Mouse (Mus musculus) left cerebral cortex, postnatal 36 days (tissue): Measurements from ENCODE around the gene Ehd4. TPM values are rescaled to one million over a fixed set of nuclear protein-coding genes. Genes with fewer than 3 reads are reported as not detected.

Experiments
- DNase-seq, 2 experiments: peaks; one replicate each; pipeline ENCODE4 v3.0.0; 2021 to 2022; ENCODE audit warnings: low spot score in 2 of 2, mixed read lengths in 1 of 2
- intact Hi-C: fragments of 180-260 bp; cut with DNase I; formaldehyde crosslinking; loops from one replicate; pipeline ENCODE4 v1.15.1; 2025
- total RNA-seq, 2 experiments: library from RNA; stranded (reverse); gene quantifications; 2 replicates each; pipeline ENCODE4 v1.2.3; 2021

Ehd4 gene
- total RNA-seq, 2 experiments from 2014 or later, result 11.3 to 12.9 TPM

DNA sequence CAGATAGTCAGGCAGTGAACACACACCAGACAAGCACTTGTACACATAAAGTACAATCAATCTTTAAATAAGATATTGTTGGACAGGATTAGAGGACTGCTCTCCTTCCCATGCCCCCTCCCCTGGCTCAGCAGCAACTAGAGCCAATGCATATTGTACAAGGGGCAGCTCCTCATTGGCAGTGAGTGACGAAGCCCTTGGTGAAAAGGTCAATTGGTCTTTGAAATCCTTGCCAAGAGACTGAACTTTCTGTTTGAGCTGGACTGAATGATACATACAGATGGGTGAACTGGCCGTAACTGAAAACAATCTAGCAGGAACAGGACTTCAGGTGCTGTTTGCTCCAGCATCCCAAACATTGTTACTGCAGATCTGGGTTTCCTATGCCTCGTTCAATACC lies 67.0 kb downstream of the Ehd4 start:
- intact Hi-C loops, result no loop called here
- DNase-seq, result no peak

DNA sequence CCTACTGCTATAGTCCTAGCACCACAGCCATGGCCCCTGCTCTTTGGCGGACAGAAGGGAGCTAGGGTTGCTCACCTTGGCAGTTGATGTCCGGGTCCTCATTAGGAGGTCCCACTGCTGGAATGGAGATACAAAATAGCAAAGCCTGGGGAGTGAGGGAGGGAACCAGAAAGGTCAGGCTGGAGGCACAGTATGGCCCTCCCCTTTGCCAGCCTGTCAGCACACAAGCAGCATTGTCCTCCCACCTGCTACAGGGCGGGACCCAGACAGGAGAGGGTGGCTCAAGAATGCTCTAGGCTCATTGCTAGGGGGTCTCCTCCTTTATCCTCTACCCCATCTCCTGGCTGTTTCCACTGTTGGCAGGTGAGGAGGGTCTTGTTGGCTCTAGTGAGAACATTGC lies 68.4 kb downstream of the Ehd4 start:
- DNase-seq, result no peak
- intact Hi-C loops, result no loop called here

- intact Hi-C loops, result loop anchor here (2.0 to 5.0 kb wide), 2 partner anchors 86 to 193 kb away; no protein-coding TSS in a partner anchor
- no peak for DNase-seq
Observed at GRCm38 (mm10) chr2:120084593-120085361, 69.6 kb downstream of the Ehd4 start.

DNA sequence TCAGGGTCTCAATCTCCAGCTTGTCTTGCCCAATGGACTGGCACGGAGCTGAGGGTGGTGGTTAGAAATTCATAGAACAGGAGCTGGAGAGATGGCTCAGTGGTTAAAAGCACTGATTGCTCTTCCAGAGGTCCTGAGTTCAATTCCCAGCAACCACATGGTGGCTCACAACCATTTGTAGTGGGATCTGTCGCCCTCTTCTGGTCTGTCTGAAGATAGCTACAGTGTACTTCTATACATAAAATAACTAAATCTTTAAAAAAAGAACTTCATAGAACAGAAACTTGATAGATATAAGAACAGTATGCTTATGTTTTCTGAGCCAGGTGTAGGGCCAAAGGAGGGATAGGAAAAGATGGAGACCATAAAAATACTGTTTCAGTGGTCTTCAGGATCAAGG lies 72.0 kb downstream of the Ehd4 start:
- no peak for DNase-seq
- intact Hi-C loops, result loop anchor here (5.0 kb wide), 1 partner anchor 195 kb away; no protein-coding TSS in a partner anchor

GRCm38 (mm10) chr2:120076076-120076705 lies 78.2 kb downstream of the Ehd4 start:
- peak; percentile 34 to 50 for DNase-seq
- intact Hi-C loops, result no loop called here

- intact Hi-C loops, result no loop called here
- DNase-seq, result no peak
Observed at GRCm38 (mm10) chr2:120074096-120074495, 80.3 kb downstream of the Ehd4 start.

GRCm38 (mm10) chr2:120069466-120069990 lies 84.9 kb downstream of the Ehd4 start:
- DNase-seq, result peak; percentile 60 to 66
- intact Hi-C loops, result loop anchor here (1.0 to 5.0 kb wide), 2 partner anchors 25 to 97 kb away; partner anchors contain the start of gene Mapkbp1

- no peak for DNase-seq
- intact Hi-C loops, result loop anchor here (1.0 to 5.0 kb wide), 2 partner anchors 25 to 97 kb away; partner anchors contain the start of gene Mapkbp1
Observed at GRCm38 (mm10) chr2:120068555-120069465, 85.6 kb downstream of the Ehd4 start.

DNA sequence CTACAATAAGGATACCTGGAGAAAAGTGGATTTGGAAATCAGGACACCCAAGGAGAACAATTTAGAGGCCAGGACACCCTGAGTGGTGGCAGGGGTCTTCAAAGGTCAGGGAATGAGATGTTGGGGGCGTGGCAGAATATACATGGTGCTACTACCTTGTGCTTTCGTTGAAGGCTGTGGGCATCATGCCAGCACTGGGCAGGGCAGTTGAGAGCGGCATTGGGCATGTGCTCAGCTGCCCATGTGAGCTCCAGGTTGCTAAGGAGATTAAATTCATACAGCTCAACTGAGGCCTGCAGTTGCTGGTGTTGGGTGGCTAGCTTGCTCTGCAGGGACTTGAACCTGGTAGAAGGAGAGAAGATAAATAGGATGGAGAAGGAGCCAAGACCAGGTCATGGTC lies 88.2 kb downstream of the Ehd4 start:
- intact Hi-C loops, result loop anchor here (5.0 kb wide), 1 partner anchor 94 kb away; the partner anchor contains the start of gene Mapkbp1
- DNase-seq, result no peak

GRCm38 (mm10) chr2:120065243-120065642 lies 89.2 kb downstream of the Ehd4 start:
- DNase-seq, result peak in 1 of 2 experiments; percentile 41
- intact Hi-C loops, result loop anchor here (5.0 kb wide), 1 partner anchor 93 kb away; the partner anchor contains the start of gene Mapkbp1

- no peak for DNase-seq
- intact Hi-C loops, result loop anchor here (5.0 kb wide), 1 partner anchor 92 kb away; the partner anchor contains the start of gene Mapkbp1
Observed at GRCm38 (mm10) chr2:120064639-120065038, 89.8 kb downstream of the Ehd4 start.

DNA sequence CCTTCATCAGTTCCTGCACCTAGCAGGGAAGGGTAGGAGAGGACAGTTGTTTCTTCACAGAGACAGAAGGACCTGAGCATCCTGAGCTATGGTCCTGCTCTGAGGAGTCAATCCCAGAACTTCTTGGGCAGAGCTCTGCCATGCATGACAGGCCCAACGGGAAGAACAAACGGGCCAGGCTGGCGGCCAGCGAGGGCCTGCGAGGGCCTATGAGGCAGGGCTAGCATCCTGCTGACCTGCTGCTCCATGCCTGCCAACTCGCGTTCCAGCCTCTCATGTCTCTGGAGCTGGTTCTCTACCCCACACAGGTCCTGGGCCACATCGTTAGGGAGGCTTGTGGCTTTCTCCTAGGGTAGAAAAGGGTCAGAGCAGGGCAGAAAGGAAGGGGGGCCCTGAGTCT lies 92.2 kb downstream of the Ehd4 start:
- no peak for DNase-seq
- intact Hi-C loops, result no loop called here

GRCm38 (mm10) chr2:120060651-120061050 lies 93.8 kb downstream of the Ehd4 start:
- intact Hi-C loops, result no loop called here
- DNase-seq, result no peak

DNA sequence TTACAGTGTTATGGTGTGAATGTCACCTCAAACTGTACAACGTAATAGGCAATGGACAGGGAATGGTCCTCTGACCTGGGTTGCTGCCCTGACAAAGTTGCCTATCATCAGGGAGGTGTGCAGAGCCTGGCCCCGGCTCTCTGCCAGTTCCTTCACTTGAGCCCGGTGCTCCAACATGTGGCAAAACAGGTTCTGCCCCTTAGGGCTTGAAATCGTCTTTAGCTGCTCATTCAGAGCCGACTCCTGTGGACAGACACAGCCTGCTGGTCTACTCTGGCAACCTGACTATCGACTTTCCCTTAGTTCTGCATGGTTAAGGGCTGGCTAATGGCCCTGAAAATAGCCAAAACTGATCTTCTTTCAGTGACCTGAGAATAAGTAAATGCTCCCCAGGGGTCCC lies 94.2 kb downstream of the Ehd4 start:
- intact Hi-C loops, result no loop called here
- DNase-seq, result no peak

GRCm38 (mm10) chr2:120059466-120059865 lies 94.9 kb downstream of the Ehd4 start:
- intact Hi-C loops, result no loop called here
- DNase-seq, result no peak

- intact Hi-C loops, result no loop called here
- no peak for DNase-seq
Observed at GRCm38 (mm10) chr2:120058818-120059217, 95.6 kb downstream of the Ehd4 start.

DNA sequence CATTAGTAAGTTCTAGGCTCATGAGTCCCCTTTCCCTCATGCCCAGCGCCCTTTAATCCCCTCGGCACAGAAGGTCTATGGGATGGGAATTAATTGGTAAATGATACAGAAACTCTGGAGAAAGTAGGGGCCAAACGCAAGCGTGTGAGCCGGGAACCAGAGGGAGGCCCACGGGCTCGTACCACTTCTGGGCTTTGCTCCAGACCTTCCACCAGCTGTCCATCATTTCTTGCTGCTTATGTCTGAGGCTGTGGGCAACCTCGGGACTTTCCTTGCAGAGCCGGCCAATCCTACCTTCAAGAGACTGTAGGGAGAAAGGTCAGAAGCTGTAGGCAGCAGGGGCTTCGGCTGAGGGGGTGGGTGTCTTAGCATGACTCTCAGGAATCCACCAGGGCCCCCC lies 98.5 kb downstream of the Ehd4 start:
- DNase-seq, result no peak
- intact Hi-C loops, result no loop called here

DNA sequence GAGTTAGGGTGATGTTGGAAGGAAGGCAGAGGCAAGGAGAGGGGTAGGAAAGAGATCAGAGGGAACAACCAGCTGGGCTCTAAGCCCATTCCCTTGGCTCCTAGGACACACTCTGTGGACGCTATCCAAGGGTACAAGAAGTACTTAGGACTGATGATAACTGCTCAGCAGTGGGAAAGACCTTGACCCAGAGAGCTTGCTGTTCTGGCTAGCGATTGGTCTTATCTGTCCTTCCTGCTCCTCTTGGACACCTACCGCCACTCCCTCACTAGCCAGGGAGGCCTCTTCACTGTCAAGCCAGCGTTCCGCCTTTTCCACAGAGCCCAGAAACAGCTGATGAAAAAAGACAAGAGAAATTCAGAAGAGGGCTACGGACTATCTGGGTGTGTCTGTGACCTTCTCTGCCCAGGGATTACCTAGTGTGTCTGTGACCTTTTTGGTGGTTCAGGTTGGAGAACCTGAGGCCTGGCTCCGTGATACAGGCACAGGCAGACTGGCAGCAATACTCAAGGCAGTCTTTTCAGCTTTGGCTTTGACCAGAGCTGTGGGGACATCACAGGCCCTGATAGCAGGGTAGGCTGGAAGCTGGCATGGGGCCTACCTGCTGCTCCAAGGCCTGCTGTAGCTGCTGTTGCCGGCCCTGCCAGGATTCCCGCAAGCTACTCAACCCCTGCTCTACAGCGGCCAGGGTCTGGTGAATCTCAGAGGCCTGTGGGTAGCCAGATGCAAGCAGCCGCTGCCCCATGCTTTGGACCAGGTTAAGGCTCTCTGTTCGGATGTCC lies 99.4 kb downstream of the Ehd4 start:
- no peak for DNase-seq
- intact Hi-C loops, result no loop called here

GRCm38 (mm10) chr2:120051405-120051804 lies 103.0 kb downstream of the Ehd4 start:
- no peak for DNase-seq
- intact Hi-C loops, result no loop called here
